Mouse (Mus musculus): ENCODE data around the gene Rab34.
A peak's percentile ranks its signal among the peaks of the same experiment; 100 is the strongest.

Gene Rab34

DNA sequence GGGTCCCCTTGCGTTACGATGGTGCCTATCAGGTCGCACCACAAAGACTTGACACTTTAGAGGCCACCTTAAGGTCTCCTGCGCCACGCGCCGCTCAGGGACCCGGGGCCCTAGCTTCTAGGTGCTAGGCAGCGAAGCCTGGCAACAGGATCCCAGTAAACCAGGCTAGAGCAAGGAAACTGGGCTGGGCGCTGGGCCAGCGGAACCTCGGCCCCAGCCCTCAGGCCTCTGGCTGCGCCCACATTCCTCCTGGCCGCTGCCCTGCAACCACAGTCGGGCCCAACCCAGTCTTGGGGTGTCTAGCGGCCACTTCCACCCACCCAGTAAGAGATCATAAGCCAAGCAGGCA is 22.5 kb upstream of the Rab34 start:
- DNase-seq, result no peak

DNA sequence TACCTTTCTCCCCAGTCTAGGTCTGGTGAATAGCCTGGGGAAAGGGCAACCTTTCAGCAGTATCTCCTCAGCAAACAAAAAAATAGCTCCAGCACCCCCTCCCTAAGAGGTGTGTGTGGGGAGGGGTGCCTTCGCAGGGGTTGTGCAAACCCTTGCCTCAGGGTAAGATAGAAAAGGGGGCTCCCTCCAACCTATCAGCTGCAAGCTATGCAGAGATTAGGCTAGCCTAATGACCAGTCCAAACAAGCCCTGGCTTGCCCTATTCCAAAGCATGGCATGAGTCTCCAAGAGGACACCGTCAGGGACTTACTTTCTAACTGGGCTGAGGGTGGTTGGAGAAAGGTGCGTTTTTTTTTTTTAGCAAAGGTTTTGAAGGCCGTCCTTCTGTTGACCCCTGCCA is 22.1 kb upstream of the Rab34 start:
- no peak for DNase-seq

DNA sequence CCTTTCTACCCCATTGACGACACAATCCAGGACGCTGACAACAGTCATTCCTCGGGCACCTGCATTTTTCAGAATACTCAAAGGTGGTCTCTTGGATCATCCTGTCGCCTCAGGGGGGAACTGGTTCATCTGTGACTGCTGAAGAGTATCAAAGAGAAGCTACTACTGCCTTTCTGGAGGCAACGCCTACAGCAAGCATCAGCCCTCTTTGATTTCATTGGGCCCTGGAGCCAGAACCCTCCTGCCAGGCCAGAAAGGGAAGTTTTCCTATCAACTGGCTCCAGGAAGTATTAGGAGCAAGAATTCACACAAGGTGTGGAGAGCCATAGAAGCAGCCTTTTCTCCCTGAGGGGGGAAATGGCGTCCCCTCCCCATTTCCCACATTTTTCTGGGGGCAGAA is 21.6 kb upstream of the Rab34 start:
- no peak for DNase-seq

DNA sequence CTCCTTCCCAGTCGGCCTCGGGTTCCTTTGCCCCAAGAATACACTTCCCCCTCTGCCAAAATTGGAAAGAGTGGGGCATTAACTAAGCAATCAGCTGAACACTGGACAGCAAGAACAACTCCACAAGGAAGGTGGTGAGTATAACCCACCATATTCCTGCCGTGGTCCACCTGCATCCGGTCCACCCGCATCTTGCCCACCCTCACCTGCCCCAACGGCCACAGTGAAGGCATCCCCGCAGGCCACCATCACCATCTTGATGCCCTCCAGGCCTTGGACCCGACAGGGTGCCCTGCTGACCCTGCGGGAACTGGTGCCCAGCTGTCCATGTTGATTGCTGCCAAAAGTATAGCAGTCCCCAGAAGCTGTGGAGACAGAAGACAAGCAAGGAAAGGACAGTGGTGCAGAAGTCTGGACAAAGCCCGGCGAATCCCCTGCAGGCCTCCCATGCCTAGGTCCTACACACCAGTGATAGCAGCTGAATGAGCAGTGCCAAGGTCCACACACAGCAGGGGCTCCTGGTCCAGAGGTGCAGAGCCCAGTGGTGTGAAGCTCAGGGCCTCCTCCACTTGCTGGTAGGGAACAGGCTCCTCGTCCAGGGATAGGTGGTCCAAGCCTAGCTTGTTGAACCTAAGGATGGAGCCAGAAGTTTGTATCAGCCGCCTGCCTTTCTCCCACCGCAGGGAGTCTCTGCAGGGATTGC is 20.8 kb upstream of the Rab34 start:
- DNase-seq, result no peak

DNA sequence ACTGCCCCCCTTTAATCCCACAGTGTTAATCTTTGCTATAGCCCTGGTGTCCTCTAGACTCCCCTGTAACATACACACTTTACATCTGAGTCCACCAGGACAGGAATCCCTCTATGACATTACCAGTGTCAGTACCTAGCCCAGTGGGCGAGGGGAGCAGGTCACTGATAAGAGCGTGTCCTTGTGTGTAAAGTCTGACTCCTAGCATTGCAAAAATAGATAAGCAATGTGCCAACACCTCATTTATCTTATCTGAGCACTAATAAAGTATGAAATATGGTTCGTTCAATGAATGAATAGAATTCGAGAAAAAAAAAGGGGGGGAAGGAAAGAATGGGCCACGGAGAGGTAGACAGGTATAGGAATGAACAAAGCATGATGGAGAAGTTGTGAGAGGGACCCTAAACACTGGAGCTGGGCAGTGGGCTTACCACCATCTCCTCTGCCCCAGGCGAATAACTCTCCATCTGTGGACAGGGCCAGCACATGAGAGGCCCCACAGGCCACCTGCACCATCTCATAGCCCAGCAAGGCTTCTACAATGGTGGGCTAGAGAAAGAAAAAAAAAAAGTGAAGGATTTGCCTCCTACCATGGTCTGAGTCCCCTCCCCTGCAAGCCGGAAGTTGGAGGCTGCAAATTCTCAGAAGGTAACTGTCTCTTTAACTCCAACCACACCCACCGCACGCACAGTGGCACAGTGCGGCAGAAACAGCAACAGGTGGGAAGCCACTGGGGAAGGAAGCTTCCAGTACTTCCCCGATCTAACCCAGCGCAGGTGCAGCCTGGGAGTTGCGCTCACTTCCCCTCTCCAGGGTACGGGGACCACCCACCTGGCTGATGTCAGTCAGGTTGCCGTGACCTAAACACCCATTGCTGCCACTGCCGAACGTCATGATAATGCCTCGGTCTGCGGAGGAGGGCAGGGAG is 19.4 kb upstream of the Rab34 start:
- no peak for DNase-seq

DNA sequence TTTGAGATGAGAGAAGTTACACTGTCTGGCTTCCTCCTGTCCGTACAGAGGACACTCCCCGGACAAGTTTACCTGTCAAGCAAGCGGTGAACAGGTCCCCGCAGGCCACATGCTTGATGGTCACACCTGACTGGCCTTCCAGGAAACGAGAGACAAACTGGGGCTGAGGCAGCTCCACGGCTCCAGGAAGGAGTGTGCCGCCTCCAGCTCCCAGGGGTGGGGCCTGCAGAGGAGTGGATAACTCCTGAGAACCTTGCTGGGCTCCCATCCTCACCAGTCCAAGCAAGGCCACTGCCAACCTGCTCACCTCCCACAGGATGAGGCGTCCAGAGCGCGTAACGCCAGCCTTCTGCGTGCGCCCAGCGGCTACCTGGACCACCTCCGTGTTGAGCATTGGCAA is 17.9 kb upstream of the Rab34 start:
- DNase-seq, result no peak

DNA sequence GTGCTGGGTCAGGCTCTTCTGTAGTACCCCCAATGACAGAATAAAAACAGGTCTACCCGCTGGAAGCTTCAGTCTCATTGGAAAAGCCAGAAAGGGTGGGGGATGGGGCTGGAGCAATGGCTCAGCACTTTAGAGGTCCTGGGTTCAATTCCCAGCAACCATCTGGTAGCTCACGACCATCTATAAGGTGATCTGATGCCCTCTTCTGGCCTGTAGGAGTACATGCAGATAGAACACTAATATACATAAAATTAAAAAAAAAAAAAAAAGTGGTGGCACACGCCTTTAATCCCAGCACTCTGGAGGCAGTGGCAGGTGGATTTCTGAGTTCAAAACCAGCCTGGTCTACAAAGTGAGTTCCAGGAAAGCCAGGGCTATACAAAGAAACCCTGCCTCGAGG is 16.9 kb upstream of the Rab34 start:
- DNase-seq, result no peak

DNA sequence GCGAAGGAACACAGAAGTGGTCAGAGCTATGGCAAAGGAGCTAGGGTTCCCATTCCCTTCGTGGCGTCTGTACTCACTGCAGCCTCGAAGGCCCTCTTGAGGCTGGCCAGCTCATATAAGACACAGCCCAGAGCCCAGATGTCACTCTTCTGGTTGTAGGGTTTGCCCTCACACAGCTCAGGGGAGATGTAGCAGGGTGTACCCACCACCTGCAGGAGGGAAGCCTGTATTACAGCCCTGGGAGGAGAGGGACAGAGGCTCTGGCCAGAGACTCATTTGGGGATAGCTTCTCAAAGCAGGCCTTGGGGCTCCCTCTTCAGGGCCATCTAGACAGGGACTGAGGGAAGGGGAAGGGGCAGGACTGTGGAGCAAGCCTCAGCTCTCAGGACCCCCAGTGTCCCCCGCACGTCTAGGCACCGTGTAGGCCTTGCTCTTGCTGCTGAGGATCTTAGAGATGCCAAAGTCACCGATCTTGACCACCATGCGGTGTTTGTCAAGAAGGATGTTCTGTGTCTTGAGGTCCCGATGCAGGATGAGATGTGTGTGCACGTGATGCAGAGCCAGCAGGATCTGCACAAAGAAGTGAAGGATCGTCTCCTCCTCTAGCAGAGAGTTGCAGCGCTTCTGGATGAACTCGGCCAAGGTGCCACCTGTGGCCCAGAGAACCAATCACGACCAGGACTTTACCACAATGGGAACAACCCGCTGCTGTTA is 16.0 kb upstream of the Rab34 start:
- DNase-seq, result no peak

DNA sequence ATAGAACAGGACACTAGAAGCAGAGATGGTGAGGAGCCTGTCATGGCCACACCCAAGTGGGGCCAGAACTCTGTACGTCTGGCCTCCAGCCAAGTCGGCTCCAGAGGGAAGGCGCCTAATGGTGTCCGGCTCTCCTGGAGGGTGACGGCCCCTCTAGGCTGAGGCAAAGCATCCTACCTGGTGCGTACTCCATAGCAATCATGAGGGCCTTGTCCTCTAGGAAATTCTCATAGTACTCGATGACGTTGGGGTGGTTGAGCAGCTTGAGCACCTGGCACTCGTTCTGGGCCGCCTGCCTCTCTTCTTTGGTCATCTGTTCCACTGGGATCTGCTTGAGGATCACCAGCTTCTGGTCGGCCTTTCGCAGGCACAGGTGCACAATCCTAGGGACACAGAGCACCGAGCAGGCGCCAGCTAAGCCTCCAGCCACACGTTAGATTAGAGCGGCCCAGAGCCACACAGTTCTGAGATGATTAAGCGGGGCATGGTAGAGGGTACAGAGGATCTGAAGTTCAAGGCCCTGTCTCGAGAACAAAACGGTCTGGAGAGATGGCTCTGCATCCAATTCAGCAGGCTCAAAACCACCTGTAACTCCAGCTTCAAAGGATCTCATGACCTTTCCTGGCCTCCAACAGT is 15.4 kb upstream of the Rab34 start:
- no peak for DNase-seq

DNA sequence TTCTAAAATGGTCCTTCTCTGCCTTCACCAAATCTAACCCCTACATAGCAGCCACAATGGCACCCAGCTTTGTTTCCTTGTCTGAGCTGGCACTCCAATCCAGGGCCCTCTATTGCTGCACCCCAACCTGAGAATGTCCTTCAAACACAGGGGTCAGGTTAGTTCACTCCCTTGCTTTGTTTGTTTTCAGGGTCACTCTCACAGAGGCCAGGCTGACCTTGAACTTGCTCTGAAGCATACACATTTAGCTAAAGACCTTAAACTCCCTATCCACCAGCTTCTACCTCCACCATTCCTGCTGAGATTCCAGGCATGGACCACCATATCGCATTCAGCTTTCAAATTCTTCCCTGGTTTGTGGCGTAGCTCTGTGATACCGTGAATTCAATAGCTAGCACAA is 13.7 kb upstream of the Rab34 start:
- no peak for DNase-seq

DNA sequence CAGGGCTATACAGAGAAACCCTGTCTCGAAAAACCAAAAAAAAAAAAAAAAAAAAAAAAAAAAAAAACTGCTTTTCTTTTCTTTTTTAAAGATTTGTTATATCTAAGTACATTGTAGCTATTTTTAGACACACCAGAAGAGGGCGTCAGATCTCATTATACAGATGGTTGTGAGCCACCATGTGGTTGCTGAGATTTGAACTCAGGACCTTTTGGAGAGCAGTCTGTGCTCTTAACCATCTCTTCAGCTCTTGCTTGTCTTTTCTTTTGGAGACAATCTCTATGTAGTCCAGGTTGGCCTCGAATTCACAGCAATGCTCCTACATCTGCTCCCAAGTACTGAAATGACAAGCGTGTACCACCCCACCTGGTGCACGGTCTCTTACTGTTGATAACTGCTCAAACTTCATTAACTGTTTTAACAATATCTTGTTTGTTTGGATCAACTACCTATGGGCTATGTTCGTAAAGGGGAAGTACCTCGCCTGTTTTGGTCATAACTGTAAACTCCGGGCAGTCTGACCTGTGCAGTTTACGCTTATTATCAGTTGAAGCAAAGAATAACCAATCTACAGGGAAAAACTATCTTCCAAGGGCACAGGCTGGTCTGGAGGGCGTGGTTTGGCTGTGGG is 12.3 kb upstream of the Rab34 start:
- no peak for DNase-seq

DNA sequence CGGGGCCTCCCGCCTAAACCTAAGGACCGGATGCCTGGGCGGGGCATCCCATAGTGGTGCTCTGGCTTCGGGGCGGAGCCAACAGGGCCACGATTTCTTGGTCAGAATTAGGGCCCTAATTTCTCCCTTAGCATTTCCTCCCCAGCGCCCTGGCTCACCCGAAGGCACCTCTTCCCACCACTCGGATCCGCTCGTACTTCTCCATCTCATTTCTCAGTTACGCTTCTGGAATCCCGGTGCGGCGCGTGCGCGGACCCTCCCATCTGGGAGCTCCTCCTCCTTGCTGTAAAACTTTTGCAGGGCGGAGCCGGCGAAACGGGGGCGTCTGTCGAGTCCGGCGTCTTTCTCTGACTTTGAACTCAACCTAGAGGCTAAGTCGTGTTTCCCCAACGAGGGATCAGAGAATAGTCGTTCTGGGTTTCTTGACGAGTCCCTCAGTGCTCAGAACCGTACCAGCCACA is 11.8 kb upstream of the Rab34 start, which contains the start of the genes Nek8 and Tlcd1:
Gene Nek8 (minus strand): TSS at position 274 of the 461 bp plus-strand sequence.
Gene Tlcd1 (plus strand): TSS at position 310 of the 461 bp plus-strand sequence.
- peak; percentile 68 to 73 for DNase-seq

DNA sequence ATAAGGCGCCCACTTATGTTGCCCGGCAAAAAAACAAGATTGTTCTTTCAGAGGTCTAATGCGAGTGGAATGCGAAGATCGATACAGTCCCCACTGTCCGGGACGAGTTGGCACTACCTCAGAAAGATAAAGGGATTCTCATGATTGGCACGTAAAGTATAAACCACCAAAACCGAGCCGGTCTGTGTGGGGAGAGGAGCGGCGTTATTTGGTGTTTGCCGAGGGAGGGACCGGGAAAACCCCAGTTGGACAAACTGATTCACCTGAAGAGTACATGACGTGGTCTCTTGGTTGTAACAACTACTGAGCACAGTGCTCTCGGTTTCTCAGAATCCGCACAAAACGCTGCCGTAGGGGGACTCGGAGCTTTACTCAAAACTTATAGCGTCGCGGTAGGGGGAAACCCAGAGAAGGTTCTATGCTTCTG is 11.3 kb upstream of the Rab34 start:
- no peak for DNase-seq

DNA sequence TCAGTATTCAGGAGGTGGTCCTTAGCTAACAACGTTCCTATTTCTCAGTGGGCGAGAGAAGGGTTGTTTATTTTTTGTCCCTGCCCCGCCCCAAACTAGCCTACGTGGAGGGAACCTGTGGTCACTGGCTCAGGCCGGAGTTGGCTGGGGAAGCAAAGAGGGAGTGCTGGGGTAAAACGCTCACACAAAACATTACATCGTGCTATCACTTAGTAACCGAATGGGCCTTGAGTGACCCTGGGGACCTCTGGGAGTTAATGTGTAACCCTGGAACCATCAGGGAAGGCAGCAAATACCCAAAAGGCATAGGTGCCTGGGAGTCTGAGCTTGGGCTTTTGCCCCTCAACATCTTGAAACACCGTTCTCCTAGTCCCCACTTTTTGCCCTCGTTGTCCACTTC is 10.8 kb upstream of the Rab34 start:
- no peak for DNase-seq

DNA sequence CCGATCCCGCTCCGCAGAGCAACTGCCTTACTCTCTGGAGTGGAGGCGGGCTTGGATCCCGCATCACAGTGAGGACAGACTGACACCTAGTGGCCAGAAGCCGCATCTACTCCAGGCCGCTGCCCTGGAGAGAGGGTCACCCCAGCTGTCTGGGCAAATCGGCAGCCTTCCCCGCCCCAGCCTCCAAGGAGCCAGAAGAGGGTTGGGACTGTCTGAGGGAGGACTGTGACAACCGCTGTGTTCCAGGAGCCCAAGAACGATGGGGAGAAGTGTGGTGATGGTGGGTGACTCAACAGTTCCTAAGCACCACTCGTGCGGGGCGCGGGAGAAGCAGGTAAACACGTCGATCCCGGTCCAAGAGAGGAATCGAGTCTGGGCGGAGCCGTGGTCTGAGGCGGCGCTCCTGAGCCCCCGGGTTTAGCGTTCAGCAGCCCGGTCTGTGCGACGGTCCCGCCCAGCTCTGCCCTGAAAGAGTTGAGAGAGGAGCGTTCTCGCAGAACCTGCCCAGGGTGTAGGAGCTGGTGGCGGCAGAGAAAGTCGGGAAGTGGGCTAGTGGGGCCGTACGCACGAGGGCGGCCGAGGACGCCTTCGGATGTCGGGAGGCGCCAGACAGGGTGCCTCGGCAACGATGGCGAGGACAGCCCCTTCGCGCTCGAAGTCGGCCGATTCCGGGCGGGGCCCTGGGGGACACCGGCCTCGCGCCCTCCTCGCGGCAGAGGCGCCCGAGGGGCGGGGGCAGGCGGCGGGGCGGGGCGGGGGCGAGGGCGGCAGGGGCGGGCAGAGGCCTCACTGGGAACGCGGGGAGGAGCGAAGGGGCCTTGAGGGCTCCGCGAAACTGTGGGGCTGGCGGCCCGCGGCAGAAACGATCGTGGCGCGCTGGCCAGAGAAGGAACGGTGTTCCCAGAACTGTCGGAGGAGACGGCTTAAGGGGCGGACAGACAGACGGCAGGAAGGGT is 10.0 kb upstream of the Rab34 start:
- DNase-seq, result peak; percentile 90 to 93

DNA sequence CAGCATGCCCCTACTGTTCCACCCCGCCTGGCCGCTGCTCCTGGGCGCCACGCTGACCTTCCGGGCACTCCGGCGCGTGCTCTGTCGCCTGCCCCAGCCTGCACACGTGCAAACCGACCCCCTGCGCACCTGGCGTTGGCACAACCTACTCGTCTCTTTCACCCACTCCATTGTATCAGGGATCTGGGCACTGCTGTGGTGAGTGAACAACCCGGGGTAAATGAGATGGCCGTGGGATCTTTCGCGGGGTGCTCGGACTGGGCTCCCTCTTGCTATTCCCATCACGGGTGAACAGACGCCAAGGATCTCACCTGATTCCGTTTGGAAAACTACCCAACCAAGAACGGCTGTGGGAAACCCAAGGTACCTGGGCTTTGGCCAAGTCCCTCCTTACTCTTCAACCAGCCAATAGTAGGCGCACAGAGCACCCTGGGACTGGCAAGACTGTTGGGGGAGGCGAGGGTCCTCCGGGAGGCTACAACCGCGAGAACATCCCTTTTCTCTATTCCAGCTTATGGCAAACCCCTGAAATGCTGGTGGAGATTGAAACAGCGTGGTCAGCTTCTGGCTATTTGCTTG is 9.3 kb upstream of the Rab34 start:
- peak; percentile 42 to 48 for DNase-seq

DNA sequence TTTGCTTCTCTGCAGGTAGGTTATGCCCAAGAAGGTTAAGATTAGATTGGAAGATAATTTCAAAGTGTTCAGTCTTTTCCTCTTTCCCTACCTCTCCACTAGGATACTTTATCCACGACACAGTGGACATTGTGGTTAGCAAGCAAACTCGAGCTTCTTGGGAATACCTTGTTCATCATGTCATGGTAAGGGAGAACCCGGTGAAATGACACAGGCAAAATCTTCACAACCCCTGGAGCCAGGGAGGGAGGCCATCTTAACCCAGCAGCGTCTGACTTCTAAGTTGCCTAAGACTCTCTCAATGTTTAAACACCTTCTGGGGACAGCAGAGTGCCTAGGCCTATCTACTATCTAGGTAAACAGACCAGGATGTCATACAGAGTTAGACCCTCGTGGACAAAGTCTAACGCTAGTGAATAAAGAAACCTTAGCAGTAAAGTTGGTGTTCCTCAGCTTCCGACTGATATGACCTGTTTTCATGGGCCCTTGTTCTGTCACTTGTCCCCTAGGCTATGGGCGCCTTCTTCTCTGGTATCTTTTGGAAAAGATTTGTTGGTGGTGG is 8.7 kb upstream of the Rab34 start:
- no peak for DNase-seq

DNA sequence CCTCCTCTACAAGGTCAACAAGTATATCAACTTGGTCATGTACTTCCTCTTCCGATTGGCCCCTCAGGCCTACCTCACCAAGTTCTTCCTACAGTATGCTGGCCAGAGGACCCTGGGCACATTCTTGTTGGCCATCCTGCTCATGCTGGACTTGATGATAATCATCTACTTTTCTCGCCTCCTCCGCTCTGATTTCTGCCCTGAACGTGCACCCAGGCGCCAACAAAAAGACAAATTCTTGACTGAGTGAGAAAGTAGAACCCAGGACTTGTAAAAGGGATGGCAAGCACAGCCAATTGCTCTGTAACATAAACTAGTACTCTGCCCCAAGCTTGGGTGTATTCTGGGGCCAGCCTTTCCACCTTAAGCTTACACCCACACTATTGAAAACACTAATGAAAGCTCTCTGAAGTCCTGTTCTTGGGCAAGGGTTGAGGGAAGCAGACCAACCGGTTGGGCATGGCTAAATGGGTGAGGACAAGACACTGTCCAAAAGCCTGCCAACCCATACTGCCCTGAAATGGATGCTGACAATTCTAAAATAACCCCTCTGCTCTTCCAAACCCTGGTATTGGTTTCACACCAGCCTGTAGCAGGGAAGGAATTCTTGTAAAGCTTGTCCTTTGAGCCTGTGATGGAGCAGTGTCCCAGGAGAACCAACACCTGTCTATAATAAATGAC is 8.0 kb upstream of the Rab34 start:
- DNase-seq, result no peak

DNA sequence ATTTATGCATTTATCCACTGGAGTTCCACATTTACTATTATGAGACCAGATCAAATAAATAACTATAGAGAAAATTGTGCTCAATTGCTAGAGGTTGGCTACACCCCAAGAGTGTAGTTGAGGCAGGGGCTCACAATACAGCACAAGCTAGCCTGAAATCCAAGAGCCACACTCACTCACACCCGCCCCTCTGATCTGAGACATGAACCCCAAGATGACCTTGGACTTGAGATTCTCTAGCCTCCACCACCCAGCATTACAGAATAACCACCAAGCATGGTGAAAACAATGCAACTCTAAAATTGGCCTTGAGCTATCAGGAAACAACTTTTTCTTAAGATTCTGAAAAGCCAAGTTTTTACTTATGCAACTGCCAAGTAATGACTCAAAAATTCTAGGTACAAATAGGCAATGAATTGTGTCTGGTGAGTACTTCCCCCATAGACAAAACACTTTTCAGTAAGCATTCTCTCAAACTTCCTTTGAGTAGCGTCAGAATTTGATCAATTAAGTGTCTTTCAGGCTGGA is 6.3 kb upstream of the Rab34 start:
- DNase-seq, result no peak

DNA sequence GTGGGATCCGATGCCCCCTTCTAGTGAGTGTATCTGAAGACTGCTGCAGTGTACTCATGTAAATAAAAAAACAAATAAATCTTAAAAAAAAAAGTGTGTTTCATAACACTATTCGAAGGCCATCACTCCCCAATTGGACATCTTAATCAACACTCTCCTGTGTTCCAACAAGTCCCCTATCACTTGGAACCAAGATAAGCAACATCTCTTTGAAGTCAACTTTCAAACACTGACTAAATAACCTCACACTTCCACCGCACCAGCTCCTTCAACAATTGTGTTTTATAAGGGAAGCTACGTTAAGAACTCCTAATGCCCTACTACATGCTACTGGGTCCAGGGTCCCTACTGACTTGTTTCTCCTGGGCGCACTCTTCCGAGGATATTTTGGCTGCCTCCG is 5.8 kb upstream of the Rab34 start:
- DNase-seq, result no peak
